Comparison of ENCODE assay signal across 8 mouse cellular contexts in the genomic region with DNA sequence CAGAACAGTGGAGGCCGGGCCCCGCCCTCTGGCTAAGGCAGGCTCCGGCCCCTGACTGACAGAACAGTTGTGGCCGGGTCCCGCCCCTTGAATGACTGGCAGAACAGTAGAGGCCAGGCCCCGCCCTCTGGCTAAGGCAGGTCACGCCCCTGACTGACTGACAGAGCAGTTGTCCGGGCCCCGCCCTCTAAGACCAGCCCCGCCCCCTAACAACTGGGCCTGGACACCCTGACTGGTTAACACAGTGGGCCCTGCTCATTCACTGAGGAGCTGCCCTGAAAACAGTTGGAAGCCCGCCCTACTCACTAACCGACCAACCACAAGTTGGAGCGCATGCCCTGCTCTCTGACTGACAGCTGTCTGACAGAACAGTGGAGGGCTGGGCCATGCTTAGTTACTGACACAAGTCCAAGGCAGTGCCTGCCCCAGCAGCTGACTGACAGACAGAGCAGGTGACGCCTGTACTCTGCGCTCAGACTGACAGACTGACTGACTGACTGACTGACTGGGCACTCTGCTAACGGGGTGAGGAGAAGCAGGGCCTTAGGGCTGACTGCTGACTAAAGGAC. TPM values are rescaled to one million over a fixed set of nuclear protein-coding genes. Genes with fewer than 3 reads are reported as not detected.
DNase-seq lines count a peak whose midpoint lies in the region; ATAC-seq and TF ChIP-seq lines count a peak whose summit lies in the region.

No protein-coding gene starts in this region.

- no peaks in the 10 kb centered on the region for H3K9me3 ChIP-seq in limb, embryonic 14.5 days (ENCODE audit: control insufficient read depth, low read length)
- no peaks in the 10 kb centered on the region for H3K9me3 ChIP-seq in midbrain, embryonic 13.5 days
- H3K9me3 ChIP-seq in stomach, embryonic 15.5 days: no peaks in the 10 kb centered on the region

- WGBS in limb, embryonic 14.5 days: 18% methylated on average over 16 of the region's 16 CpGs
- 5% methylated on average over 16 of the region's 16 CpGs for WGBS in midbrain, embryonic 13.5 days
- 14% methylated on average over 16 of the region's 16 CpGs for WGBS in stomach, embryonic 15.5 days

- H3K27me3 ChIP-seq in limb, embryonic 14.5 days (ENCODE audit: control insufficient read depth, insufficient read depth, low read length): no peaks in the 10 kb centered on the region
- H3K27me3 ChIP-seq in midbrain, embryonic 13.5 days: no peaks in the 10 kb centered on the region
- H3K27me3 ChIP-seq in stomach, embryonic 15.5 days (replicated peaks): no peaks in the 10 kb centered on the region

- no peak for TF ChIP-seq POLR2A in limb, embryonic 14.5 days (IDR thresholded peaks at IDR 0.05; ENCODE audit: borderline replicate concordance, extremely low read depth, insufficient read depth, insufficient read length)

- H3K4me1 ChIP-seq in limb, embryonic 14.5 days (ENCODE audit: control insufficient read depth, insufficient read depth, low read length): peaks cover 15% of the 10 kb centered on the region
- peaks cover 33% of the 10 kb centered on the region for H3K4me1 ChIP-seq in midbrain, embryonic 13.5 days (replicated peaks)
- H3K4me1 ChIP-seq in stomach, embryonic 15.5 days: peaks cover 36% of the 10 kb centered on the region

- DNase-seq in CD4-positive, CD25-positive, alpha-beta regulatory T cell, adult 2 months (ENCODE audit: low read depth, low spot score): peak; percentile 64
- peak; percentile 95 for DNase-seq in c-Kit-positive CD71-positive TER-119-negative erythroid progenitor cells, embryonic 14.5 days (ENCODE audit: low read depth)
- peak; percentile 90 to 91 for DNase-seq in gastrocnemius, adult 8-10 months (ENCODE audit: low spot score in 2 of 2)
- peak; percentile 70 for DNase-seq in induced T-regulatory cell, adult 2 months (ENCODE audit: low read depth)
- DNase-seq in limb, embryonic 14.5 days (ENCODE audit: low spot score): peak; percentile 81

- no peak overlapping the region for H3K4me3 ChIP-seq in limb, embryonic 14.5 days (replicated peaks; ENCODE audit: low read length)
- no peak overlapping the region for H3K4me3 ChIP-seq in midbrain, embryonic 13.5 days (replicated peaks)
- no peak overlapping the region for H3K4me3 ChIP-seq in stomach, embryonic 15.5 days (replicated peaks)

- no peak overlapping the region for H3K9ac ChIP-seq in limb, embryonic 14.5 days (ENCODE audit: low read depth, low read length, severe bottlenecking)
- no peak overlapping the region for H3K9ac ChIP-seq in midbrain, embryonic 13.5 days (replicated peaks)
- no peak overlapping the region for H3K9ac ChIP-seq in stomach, embryonic 15.5 days

- no peak for ATAC-seq in CD4-positive, CD25-positive, alpha-beta regulatory T cell, adult 4 months
- ATAC-seq in limb, embryonic 14.5 days (ENCODE audit: low FRiP score, low read depth): peak; percentile 86
- peak; percentile 84 for ATAC-seq in midbrain, embryonic 13.5 days
- peak; percentile 88 for ATAC-seq in stomach, embryonic 15.5 days (ENCODE audit: insufficient read depth, low FRiP score, low read depth)

- no peaks in the 10 kb centered on the region for H3K36me3 ChIP-seq in limb, embryonic 14.5 days (ENCODE audit: control insufficient read depth, insufficient read depth, low read length)
- H3K36me3 ChIP-seq in midbrain, embryonic 13.5 days: no peaks in the 10 kb centered on the region
- H3K36me3 ChIP-seq in stomach, embryonic 15.5 days: no peaks in the 10 kb centered on the region

- H3K27ac ChIP-seq in limb, embryonic 14.5 days (replicated peaks; ENCODE audit: low read depth, low read length): 0 out of 2 replicates have a peak overlapping the region, but pooled peaks have one; percentile 14
- peak overlapping the region; percentile 37; the same call in 1 of the 2 replicates for H3K27ac ChIP-seq in midbrain, embryonic 13.5 days
- H3K27ac ChIP-seq in stomach, embryonic 15.5 days: peak overlapping the region; percentile 49

- no peak overlapping the region for H3K4me2 ChIP-seq in limb, embryonic 14.5 days (replicated peaks; ENCODE audit: low read depth, low read length, severe bottlenecking)
- H3K4me2 ChIP-seq in midbrain, embryonic 13.5 days (replicated peaks): no peak overlapping the region
- 0 out of 2 replicates have a peak overlapping the region, but pooled peaks have one; percentile 23 for H3K4me2 ChIP-seq in stomach, embryonic 15.5 days

RNA-seq across cellular contexts. Expression of gene 2900026A02Rik, which starts 56.1 kb away (rescaled TPM):
- under 1 TPM; 0.89 to 0.98 TPM for polyA plus RNA-seq in CD4-positive, CD25-positive, alpha-beta regulatory T cell, adult 4 months (2017; shearing (Covaris generic))
- 10 to 100 TPM; 21.3 to 26.3 (median 23.9) TPM for total RNA-seq in gastrocnemius, adult 8-10 months (2022)
- 13.6 and 14.5 TPM in 2 replicates for polyA plus RNA-seq in limb, embryonic 14.5 days (2012; rRNA removed)
- polyA plus RNA-seq in limb, embryonic 14.5 days (2014; fragmentation: Nextera tagmentation; extraction: Ambion mirVana): 7.0 and 7.1 TPM in 2 replicates
- polyA plus RNA-seq in midbrain, embryonic 13.5 days (2015; fragmentation: Nextera tagmentation; extraction: Ambion mirVana): 2.4 and 2.7 TPM in 2 replicates
- polyA plus RNA-seq in stomach, embryonic 15.5 days (2015; fragmentation: Nextera tagmentation; extraction: Ambion mirVana): 12.6 and 15.2 TPM in 2 replicates
